Mouse (Mus musculus) olfactory bulb, adult 2 months (tissue): Measurements from ENCODE around the gene Eef1b2. TPM values are rescaled to one million over a fixed set of nuclear protein-coding genes. Genes with fewer than 3 reads are reported as not detected.

ENCODE experiments used
- H3K27ac ChIP-seq: fragments of 200-500 bp; 2 replicates; pipeline ENCODE4 v1.5.1; 2012; ENCODE audit warnings: low read depth, low read length; ENCODE audit not compliant: insufficient read depth
- H3K4me1 ChIP-seq: fragments of 200-500 bp; 2 replicates; pipeline ENCODE4 v1.6.1; 2012; ENCODE audit warnings: low read length; ENCODE audit not compliant: control insufficient read depth, insufficient read depth
- H3K4me3 ChIP-seq: fragments of 200-500 bp; 2 replicates; pipeline ENCODE4 v1.5.1; 2012; ENCODE audit warnings: mild to moderate bottlenecking, low read depth, low read length, moderate library complexity; ENCODE audit not compliant: insufficient read depth
- CTCF ChIP-seq: fragments of 200-500 bp; IDR thresholded peaks from 2 replicates; pipeline ENCODE4 v1.5.1; 2012; ENCODE audit warnings: low read depth, mild to moderate bottlenecking, low read length, moderate library complexity; ENCODE audit not compliant: insufficient read depth
- POLR2A ChIP-seq: fragments of 200-500 bp; IDR thresholded peaks from 2 replicates; pipeline ENCODE4 v1.6.1; 2012; ENCODE audit warnings: mild to moderate bottlenecking, low read depth, low read length, moderate library complexity; ENCODE audit not compliant: insufficient read depth
- WGBS: fragments of 180-500 bp; shearing (Covaris S2); methylation state at CpG from one replicate; pipeline ENCODE4 v1.1.7; 2018; 5-methylcytosine and 5-hydroxymethylcytosine counted together
- polyA plus RNA-seq: library from polyadenylated mRNA; stranded (reverse); fragments of >200 nt; gene quantifications from 2 replicates; pipeline ENCODE4 v1.2.4, GENCODE M21; 2012; ENCODE audit warnings: low replicate concordance; ENCODE audit not compliant: missing spikeins, insufficient read depth, insufficient read length

Gene Eef1b2
- polyA plus RNA-seq, 1 experiment = not detected

- 81% methylated on average over 5 of the region's 5 CpGs for WGBS
- Histone ChIP-seq H3K27ac (no peak overlapping the region), H3K4me1 (no peaks in the 10 kb centered on the region), H3K4me3 (no peak overlapping the region)
- TF ChIP-seq POLR2A (no peak), CTCF (no peak)
These were observed 50.6 kb downstream of the Eef1b2 start for GRCm38 (mm10) chr1:63227241-63227640.

Other genes starting within 250 kb of the Eef1b2 start
- gene Ino80d, start 62.2 kb upstream of the Eef1b2 start, polyA plus RNA-seq = not detected in 2 replicates
- not detected in 2 replicates for gene Ndufs1, start within 50 bp of the Eef1b2 start, polyA plus RNA-seq
- gene Gpr1, start 37.7 kb downstream of the Eef1b2 start, polyA plus RNA-seq = not detected in 2 replicates
- gene Zdbf2, start 96.4 kb downstream of the Eef1b2 start, polyA plus RNA-seq = not detected in 2 replicates